Mouse (Mus musculus): ENCODE measurements around the gene Amh.

DNA sequence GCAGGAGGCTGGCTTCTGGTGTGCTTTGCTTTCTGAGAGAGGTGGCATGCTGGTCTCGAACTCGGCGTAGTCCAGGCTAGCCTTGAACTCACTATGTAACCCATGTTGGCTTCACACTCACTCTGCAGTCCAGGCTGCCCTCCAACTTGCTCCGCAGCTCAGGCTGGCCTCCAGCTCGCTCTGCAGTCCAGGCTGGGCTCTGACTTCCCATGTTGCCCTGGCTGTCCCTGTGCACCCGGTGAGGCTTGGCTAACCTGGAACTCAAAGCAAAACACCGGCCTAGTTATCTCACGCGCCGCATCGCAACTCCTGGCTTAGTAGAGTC lies 50.7 kb downstream of the Amh start:
- TF ChIP-seq CTCF (IDR thresholded peaks at IDR 0.05) (no peak), EP300 (IDR thresholded peaks at IDR 0.05) (no peak)

Measured in lung, postnatal 0 days (tissue).